Mouse (Mus musculus) macrophage (primary cell): ENCODE measurements around the gene Cck. TPM values are rescaled to one million over a fixed set of nuclear protein-coding genes. Genes with fewer than 3 reads are reported as not detected.

Experiments
- H3K27ac ChIP-seq: fragments of 350-480 bp; formaldehyde crosslinking; 2 replicates; pipeline ENCODE4 v1.9.0; 2021
- H3K36me3 ChIP-seq: fragments of 350-480 bp; formaldehyde crosslinking; 2 replicates; pipeline ENCODE4 v1.9.0; 2021; ENCODE audit errors: inconsistent target
- H3K4me3 ChIP-seq: fragments of 350-480 bp; formaldehyde crosslinking; 2 replicates; pipeline ENCODE4 v1.9.0; 2021; ENCODE audit errors: inconsistent target
- H3K79me2 ChIP-seq: fragments of 350-480 bp; formaldehyde crosslinking; 2 replicates; pipeline ENCODE4 v1.9.0; 2021; ENCODE audit errors: inconsistent target
- WGBS: methylation state at CpG from one replicate; pipeline ENCODE4 v1.1.7; 2026; ENCODE audit warnings: inconsistent platforms; ENCODE audit not compliant: missing documents; 5-methylcytosine and 5-hydroxymethylcytosine counted together
- polyA plus RNA-seq: library from polyadenylated mRNA; stranded (reverse); fragments of 250-400 nt; gene quantifications from 3 replicates; pipeline ENCODE4 v1.2.4, GENCODE M21; 2018; ENCODE audit warnings: inconsistent platforms

Gene Cck
- polyA plus RNA-seq, 1 experiment from 2014 or later = not detected

GRCm38 (mm10) chr9:121444367-121444707, 51.2 kb downstream of the Cck start:
- H3K4me3 ChIP-seq = no peak overlapping the region
- H3K79me2 ChIP-seq = no peaks in the 10 kb centered on the region
- H3K36me3 ChIP-seq = peaks cover 80% of the 10 kb centered on the region
- H3K27ac ChIP-seq = no peak overlapping the region
- WGBS = 100% methylated on average over 3 of the region's 3 CpGs

DNA sequence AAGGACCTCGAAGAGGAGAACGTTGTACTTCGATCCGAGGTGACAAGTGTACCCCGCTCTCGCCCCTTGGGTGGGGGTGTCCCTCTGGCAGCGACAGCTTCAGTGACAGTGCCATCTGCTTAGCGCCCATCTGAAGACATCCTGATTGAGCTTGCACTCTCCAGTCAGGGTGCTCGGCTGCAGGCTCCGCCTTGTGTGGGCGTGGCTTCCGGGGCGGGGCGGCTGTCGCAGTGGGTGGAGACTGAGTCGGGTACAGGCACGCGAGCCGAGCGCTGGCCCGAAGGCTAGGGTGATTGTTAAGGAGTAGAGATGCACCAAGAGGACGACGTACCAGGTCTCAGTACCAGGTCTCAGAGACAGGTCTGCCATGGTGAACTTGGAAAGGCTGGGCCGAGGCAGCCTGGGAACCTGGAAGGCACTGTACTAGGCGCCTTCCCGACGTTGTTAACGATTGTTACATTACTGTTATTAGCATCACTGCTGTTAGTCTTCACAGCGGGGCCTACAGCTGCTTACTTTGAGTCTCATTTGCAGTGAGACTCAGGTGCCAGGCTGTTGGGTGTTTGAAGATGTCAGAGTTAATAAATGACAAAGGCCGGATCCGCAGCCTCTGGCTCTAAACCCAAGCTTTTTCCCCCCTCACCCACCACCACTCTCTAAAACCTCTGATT, 51.7 kb downstream of the Cck start:
- Histone ChIP-seq H3K4me3 (no peak overlapping the region), H3K79me2 (no peaks in the 10 kb centered on the region), H3K36me3 (peaks cover 75% of the 10 kb centered on the region), H3K27ac (no peak overlapping the region)
- WGBS = 95% methylated on average over 30 of the region's 31 CpGs

DNA sequence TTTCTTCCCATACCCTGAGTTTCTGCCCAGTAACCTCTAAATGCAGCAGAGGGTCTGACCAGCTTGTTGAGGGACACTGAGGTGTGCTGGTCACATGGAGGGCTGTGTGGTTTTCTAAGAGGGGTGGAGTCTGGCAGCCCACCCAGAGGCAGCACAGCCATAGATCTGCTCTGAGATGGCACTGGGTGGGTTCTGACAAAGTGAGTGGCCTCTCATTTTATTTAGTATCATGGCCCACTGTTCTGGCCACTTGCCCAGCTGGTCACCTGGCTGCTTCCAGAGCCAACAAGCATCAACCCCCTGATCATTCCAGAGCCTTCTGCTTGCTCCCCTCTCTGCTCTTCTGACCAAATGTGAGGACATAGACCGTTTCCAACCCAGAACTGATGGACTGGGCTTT, 53.3 kb downstream of the Cck start:
- peaks cover 59% of the 10 kb centered on the region for H3K36me3 ChIP-seq
- 100% methylated on average over 1 of the region's 1 CpGs for WGBS
- H3K4me3 ChIP-seq = no peak overlapping the region
- H3K27ac ChIP-seq = no peak overlapping the region
- no peaks in the 10 kb centered on the region; the same call in 1 of the 2 replicates for H3K79me2 ChIP-seq

Other genes with a start within 250 kb of the Cck start
- gene Ulk4, start 218.5 kb downstream of the Cck start, polyA plus RNA-seq = 0.25 to 2.2 TPM (median 1.1 TPM) in 3 replicates
- gene Trak1, start 198.2 kb downstream of the Cck start, polyA plus RNA-seq = 30.9 to 32.9 TPM (median 32.9 TPM) in 3 replicates
- gene Lyzl4, start 146.4 kb upstream of the Cck start, polyA plus RNA-seq = 3.0 to 17.8 TPM (median 4.8 TPM) in 3 replicates
- 0.27 to 2.1 TPM (median 1.1 TPM) in 3 replicates for gene Vipr1, start 147.0 kb upstream of the Cck start, polyA plus RNA-seq
- 9.1 to 15.2 TPM (median 13.1 TPM) in 3 replicates for gene Sec22c, start 209.8 kb upstream of the Cck start, polyA plus RNA-seq
- 11.3 to 32.4 TPM (median 28.0 TPM) in 3 replicates for gene Ss18l2, start 214.6 kb upstream of the Cck start, polyA plus RNA-seq
- 32.4 to 63.2 TPM (median 55.1 TPM) in 3 replicates for gene Nktr, start 223.5 kb upstream of the Cck start, polyA plus RNA-seq